Mouse (Mus musculus): ENCODE data around the gene Celsr3. TPM values are rescaled to one million over a fixed set of nuclear protein-coding genes. Genes with fewer than 3 reads are reported as not detected.

Celsr3 gene
- total and polyA plus RNA-seq, 3 experiments = 0.03 to 0.12 TPM; not detected in 1

- Histone ChIP-seq H3K4me1 (ENCODE audit: control insufficient read depth in 1 of 2, insufficient read depth in 2 of 2, low read length in 2 of 2) (no peaks in the 10 kb centered on the region), H3K9ac (ENCODE audit: control insufficient read depth, low read depth, low read length, poor library complexity, severe bottlenecking) (no peak overlapping the region), H3K4me3 (ENCODE audit: control insufficient read depth in 1 of 2, insufficient read depth in 1 of 2, low read depth in 2 of 2, low read length in 2 of 2) (no peak overlapping the region), H3K27ac (ENCODE audit: control insufficient read depth, low read depth, low read length) (no peak overlapping the region), H3K27me3 (ENCODE audit: control insufficient read depth in 1 of 2, insufficient read depth in 2 of 2, low read length in 2 of 2) (no peaks in the 10 kb centered on the region; a peak in 1 of 4 replicates), H3K9me3 (replicated peaks; ENCODE audit: insufficient read depth, low read length) (no peaks in the 10 kb centered on the region), H3K79me2 (ENCODE audit: control insufficient read depth, insufficient read depth, low read length, poor library complexity) (no peaks in the 10 kb centered on the region), H3K36me3 (ENCODE audit: control insufficient read depth in 1 of 2, insufficient read depth in 2 of 2, low read length in 2 of 2) (no peaks in the 10 kb centered on the region)
- TF ChIP-seq CHD2 (IDR thresholded peaks at IDR 0.05; ENCODE audit: low read length) (no peak), RAD21 (IDR thresholded peaks at IDR 0.05; ENCODE audit: low read depth, low read length) (peak; percentile 42), CTCF (IDR thresholded peaks at IDR 0.05 in 2 of 3, conservative IDR thresholded peaks at IDR 0.05 in 1 of 3; ENCODE audit: control insufficient read depth in 1 of 3, insufficient read depth in 1 of 3, low read depth in 2 of 3, low read length in 3 of 3, poor library complexity in 1 of 3, severe bottlenecking in 1 of 3) (peak; percentile 65 to 75 (median 75)), RCOR1 (IDR thresholded peaks at IDR 0.05; ENCODE audit: low read depth, low read length) (no peak), TCF12 (IDR thresholded peaks at IDR 0.05; ENCODE audit: low read depth, low read length) (no peak), MAZ (IDR thresholded peaks at IDR 0.05; ENCODE audit: low read depth, low read length) (no peak), SMC3 (IDR thresholded peaks at IDR 0.05; ENCODE audit: low read depth, low read length) (peak; percentile 71)
- DNase-seq (ENCODE audit: low read depth, low spot score) = peak; percentile 62
These were observed 6.6 kb upstream of the Celsr3 start for GRCm38 (mm10) chr9:108819495-108819894.

- Histone ChIP-seq H3K27me3 (ENCODE audit: control insufficient read depth in 1 of 2, insufficient read depth in 2 of 2, low read length in 2 of 2) (no peaks in the 10 kb centered on the region; a peak in 1 of 4 replicates), H3K9me3 (replicated peaks; ENCODE audit: insufficient read depth, low read length) (no peaks in the 10 kb centered on the region), H3K4me3 (ENCODE audit: control insufficient read depth in 1 of 2, insufficient read depth in 1 of 2, low read depth in 2 of 2, low read length in 2 of 2) (no peak overlapping the region), H3K36me3 (ENCODE audit: control insufficient read depth in 1 of 2, insufficient read depth in 2 of 2, low read length in 2 of 2) (no peaks in the 10 kb centered on the region), H3K27ac (ENCODE audit: control insufficient read depth, low read depth, low read length) (no peak overlapping the region), H3K79me2 (ENCODE audit: control insufficient read depth, insufficient read depth, low read length, poor library complexity) (no peaks in the 10 kb centered on the region), H3K9ac (ENCODE audit: control insufficient read depth, low read depth, low read length, poor library complexity, severe bottlenecking) (no peak overlapping the region), H3K4me1 (ENCODE audit: control insufficient read depth in 1 of 2, insufficient read depth in 2 of 2, low read length in 2 of 2) (no peaks in the 10 kb centered on the region)
- TF ChIP-seq NRF1 (IDR thresholded peaks at IDR 0.05; ENCODE audit: insufficient read depth, low read depth, low read length, poor library complexity, severe bottlenecking) (no peak), ZC3H11A (IDR thresholded peaks at IDR 0.05; ENCODE audit: low read depth, low read length) (no peak), ZKSCAN1 (IDR thresholded peaks at IDR 0.05; ENCODE audit: low read depth, low read length) (no peak), TCF12 (IDR thresholded peaks at IDR 0.05; ENCODE audit: low read depth, low read length) (no peak), HCFC1 (IDR thresholded peaks at IDR 0.05; ENCODE audit: low read depth, low read length) (no peak), MYB (IDR thresholded peaks at IDR 0.05; ENCODE audit: low read depth, low read length) (no peak), ELF1 (IDR thresholded peaks at IDR 0.05; ENCODE audit: low read depth, low read length) (no peak), ZNF384 (IDR thresholded peaks at IDR 0.05; ENCODE audit: low read depth, low read length) (no peak), TAL1 (IDR thresholded peaks at IDR 0.05; ENCODE audit: low read length) (no peak)
- DNase-seq (ENCODE audit: low read depth, low spot score) = no peak
These were observed 6.0 kb upstream of the Celsr3 start for GRCm38 (mm10) chr9:108820077-108820476.
